Mouse (Mus musculus): ENCODE measurements around the gene Stk16.

The Stk16 gene
- long read RNA-seq, experiment 1, transcript Stk16-201 (8 exons, 2,876 nt): major isoform, 90 of 113 reads
- long read RNA-seq, experiment 1, partial matches to known transcripts: 2 of 113 reads
- long read RNA-seq, experiment 1, other reads (novel, unspliced or antisense): 20 of 113 reads
- long read RNA-seq, experiment 2, transcript Stk16-201 (8 exons, 2,876 nt): major isoform, 117 of 165 reads
- long read RNA-seq, experiment 2, partial matches to known transcripts: 1 of 165 reads
- long read RNA-seq, experiment 2, other reads (novel, unspliced or antisense): 42 of 165 reads

DNA sequence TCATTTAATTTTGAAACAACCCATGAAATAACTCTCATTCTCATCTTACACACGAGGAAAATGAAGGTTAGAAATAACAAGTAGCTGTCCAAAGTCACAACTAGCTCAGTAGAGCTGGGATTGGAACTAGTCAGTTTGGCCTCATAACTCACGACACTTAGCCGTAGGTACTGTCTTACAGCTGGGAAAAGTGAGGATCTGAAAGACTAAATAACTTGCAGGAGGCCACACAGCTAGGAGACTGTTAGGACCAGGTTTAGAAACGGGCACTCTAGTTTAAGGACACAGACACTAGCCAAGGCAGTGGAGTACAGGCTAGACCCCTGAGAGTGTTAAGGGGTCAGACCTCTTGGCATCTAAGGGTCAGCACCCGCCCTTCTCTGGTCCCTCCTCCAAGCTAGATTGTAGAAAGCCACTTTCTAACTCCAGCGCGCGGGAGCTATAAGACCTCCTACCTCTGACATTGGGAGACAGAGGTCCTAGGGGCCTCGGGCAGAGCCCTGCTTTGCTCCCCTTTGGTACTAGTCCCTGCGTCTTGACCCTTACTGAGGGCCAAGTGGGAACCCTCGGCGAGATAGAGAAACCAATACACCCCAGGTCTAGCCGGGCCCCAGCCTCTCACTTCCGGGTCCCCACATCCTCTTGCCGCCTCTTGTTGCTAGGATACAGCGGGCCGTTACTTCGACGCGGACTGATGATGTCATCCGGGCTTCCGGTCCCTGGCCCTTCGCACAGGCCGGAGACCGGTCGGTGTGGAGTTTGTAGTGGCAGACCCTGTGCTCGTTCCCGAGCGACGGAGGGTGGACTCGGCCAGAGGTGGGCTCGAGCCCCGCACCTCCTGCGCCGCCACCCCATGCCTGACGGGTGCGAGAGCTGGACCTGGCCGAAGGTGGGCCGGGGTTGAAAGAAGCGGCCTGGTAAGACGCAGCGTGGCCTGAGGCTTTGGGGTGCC is at the start of gene Stk16, which contains the start of gene Glb1l:
Gene Stk16, plus strand, starts transcription at position 703 of the 952 bp plus-strand sequence.
Gene Glb1l, minus strand, starts transcription at position 678 of the 952 bp plus-strand sequence.
- intact Hi-C loops (cut with DNase I): no loop called here

DNA sequence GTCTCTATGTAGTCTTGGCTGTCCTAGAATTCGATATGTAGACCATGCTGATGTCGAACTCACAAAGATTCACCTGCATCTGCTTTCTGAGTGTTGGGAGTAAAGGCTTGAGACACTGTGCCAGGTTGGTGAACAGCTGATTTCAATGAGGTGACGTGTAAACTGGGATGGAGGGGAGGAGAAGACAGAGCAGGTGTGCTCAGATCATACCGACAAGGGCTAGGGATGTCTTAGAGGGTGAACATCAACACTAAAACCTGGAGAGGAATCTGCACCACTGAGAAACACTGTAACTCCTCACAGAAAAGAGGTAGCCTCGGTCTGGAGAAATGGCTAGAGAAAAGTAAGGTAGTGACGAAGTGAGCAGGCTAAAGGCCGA is 42.6 kb upstream of the Stk16 start:
- intact Hi-C loops (cut with DNase I): no loop called here

DNA sequence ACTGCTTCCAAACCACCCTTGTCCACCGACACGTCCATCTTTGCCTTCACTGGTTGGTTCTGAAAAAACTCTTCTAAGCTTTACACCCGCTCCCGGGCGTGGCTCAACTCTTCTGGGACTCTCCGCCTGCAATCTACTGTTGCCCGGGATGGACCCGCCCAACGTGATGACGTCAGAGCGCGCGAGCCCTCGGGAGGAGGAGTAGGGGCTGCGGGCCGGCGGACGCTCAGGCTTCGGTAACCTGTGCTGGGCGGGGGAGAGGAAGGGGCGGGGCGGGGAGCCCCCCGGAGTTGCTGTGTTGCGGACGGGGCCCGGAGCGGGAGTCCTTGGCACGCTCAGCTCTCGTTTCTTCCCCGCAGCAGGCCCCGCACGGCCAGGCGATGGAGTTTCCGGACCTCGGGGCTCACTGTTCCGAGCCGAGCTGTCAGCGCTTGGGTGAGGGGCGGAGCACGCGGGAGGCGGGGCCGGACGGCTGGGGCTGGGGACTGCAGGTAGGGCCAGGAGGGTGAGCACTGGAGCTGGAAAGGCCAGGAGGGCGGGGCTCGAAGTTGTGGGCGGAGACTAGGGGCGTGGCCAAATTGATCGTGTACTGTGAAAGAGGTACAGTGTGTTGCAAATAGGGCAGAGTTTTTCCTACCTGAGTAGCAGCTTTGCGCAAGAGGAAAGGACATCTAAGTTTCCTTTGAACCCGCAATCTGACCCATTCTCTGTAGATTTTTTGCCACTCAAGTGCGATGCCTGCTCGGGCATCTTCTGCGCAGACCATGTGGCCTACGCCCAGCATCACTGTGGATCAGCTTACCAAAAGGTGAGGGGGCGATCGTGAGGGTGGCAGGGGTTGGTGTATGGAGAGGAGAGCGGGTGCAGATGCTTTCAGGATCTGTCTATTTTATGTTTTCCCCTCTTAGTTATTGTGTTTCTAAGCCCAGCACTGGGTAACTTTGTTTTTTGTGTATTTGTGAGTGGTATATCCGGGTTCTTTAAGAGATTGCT is 41.9 kb upstream of the Stk16 start, which contains the start of gene Zfand2b:
Gene Zfand2b, plus strand, starts transcription at position 175 of the 993 bp plus-strand sequence.
- intact Hi-C loops (cut with DNase I): no loop called here

DNA sequence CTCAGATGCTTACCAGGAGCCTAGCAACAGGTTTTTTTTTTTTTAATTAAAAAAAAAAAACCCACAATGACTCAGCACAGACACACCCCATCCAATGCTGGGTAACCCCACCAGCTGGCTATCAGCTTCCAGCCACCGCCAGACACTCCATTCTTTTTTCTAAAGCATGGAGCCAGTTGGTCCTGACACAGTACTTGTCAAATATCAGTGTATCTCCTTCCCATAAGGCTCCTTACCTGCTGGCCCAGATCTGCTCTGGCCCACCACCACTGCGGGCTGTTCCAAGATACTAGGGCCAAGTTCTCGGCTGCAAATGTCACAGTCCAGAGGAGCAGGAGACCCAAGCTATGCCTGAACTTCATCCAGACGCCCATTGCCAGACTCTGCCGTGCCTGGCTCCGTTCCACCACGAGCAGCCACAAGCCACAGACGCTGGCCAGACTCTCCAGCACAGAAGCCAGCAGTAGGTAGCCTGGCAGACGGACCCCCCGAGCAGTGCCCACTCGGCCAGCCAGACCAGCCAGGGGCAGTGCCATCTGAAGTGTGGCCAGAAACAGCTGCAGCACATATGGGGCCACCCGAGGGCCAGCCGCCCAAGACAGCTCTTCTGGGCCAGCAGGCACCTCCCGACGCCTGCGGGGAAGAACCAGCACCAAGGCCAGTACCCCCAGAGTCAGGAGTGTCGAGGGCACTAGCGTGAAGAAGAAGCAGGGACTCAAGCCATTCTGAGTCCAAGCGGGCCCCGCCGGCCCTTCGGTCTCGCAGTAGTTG is 31.1 kb upstream of the Stk16 start:
- intact Hi-C loops (cut with DNase I): no loop called here

DNA sequence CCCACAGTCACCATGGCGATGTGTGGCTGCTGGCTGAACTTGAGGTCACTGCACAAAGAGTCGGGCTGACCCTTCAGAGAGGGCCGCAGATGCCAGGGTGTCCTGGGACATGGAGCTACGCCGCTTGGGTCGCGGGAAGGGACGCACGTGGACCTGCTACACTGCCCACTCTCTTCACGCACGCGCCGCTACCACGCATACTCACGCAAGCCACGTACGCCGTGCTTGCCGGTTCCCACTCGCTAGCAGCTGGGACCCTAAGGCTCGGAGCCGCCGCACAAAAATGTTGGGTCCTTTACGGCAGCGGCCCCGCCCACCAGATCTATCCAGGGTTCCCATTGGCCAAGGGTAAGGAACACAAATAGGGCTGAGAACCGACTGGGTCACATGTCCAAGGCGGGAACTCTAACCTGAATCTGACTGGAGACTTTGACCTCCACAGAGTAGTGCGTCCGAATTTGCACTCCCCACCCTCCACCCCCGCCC is 30.5 kb upstream of the Stk16 start, which contains the start of gene Abcb6:
Gene Abcb6, minus strand, starts transcription at position 288 of the 486 bp plus-strand sequence.
- intact Hi-C loops (cut with DNase I): no loop called here

DNA sequence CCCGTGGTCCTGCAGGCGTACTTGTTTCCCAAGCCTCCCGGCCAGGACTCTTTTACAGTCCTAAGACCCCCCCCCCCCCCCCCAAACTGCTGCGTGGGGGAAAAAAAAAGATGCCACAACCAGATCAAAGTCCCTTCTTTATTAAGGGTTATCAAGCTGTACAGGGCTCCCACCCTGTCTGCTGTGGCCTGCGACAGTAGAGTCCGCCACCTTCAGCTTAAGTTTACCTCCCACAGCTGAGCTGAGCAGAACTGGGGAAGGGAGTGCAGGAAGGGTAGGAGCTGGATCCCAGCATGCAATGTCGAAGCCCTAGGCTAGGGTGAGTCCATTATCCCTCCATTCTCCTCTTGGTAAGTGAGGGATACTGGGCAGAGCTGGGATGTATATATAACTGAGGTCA is 29.9 kb upstream of the Stk16 start:
- intact Hi-C loops (cut with DNase I): no loop called here

DNA sequence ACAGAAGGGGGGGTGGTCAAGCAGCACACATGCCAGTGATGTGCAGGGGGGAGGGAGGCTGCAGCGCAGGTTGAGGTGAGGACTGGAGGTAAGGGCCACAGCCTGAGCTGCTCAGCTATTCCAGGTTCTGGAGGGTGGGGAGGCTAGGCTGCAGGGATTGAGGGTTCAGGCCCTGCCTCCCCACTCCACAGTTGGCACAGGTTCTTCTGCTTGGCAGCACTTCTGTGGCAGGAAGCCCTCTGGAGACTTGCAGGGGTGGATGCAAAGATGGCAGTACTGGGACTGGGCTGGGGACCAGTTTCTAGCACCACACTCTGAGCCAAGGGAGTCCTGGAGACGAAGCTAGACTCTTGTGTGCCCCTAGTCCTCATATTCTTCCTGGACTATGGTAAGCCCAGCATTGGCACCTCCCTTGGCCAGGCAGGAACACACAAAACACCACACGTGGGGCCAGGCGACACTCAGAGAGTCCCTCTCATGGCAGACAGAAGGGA is 29.2 kb upstream of the Stk16 start:
- intact Hi-C loops (cut with DNase I): no loop called here

DNA sequence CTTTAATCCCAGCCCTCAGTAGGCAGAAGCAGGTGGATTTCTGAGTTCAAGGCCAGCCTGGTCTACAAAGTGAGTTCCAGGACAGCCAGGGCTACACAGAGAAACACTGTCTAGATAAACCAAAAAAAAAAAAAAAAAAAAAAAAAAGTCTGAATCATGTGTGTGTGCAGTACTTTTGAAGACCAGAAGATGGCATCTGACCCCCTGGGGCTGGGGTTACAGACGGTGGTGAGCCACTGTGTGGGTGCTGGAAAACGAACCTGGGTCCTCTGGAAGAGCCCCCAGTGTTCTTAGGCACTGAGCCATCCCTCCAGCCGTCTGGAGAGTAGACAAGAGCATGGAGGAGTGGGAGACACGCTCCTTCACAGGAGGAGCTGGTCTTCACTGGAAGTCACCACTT is 28.5 kb upstream of the Stk16 start:
- intact Hi-C loops (cut with DNase I): no loop called here

DNA sequence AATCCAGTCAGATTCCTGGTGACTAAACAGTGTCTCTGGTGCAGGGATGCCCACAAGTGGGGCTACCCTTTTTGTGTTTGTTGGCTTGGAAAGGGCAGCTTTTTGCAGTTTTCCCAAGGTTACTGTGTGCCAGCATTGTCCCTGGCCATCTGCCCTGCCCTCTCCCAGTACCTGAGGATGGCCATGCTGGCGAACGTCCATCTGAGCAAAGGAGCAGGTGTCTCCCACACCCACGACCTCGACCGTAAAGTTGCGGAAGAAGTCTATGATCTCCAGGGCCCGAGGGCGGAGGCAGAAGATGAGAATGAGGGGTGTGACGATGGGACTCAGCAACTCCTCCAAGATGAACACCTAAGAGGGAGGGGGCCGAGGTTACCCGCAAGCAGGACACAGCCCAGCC is 25.1 kb upstream of the Stk16 start:
- intact Hi-C loops (cut with DNase I): no loop called here

DNA sequence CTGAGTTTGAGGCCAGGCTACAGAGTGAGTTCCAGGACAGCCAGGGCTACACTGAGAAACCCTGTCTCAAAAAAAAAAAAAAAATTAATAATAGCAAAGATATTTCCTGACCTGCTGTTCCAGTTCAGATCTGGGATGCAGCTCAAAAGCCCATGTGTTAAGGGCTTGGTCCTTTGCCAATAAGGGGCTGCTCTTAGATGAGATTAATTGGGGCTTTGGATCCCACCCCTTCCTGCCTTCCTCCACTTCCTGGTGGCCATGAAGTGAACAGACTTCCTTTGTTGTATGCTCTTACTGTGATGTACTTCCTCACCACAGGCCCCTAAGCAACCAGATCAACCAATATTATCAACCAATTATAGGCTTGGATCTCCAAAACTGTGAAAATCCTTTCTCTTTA is 23.5 kb upstream of the Stk16 start:
- intact Hi-C loops (cut with DNase I): no loop called here

DNA sequence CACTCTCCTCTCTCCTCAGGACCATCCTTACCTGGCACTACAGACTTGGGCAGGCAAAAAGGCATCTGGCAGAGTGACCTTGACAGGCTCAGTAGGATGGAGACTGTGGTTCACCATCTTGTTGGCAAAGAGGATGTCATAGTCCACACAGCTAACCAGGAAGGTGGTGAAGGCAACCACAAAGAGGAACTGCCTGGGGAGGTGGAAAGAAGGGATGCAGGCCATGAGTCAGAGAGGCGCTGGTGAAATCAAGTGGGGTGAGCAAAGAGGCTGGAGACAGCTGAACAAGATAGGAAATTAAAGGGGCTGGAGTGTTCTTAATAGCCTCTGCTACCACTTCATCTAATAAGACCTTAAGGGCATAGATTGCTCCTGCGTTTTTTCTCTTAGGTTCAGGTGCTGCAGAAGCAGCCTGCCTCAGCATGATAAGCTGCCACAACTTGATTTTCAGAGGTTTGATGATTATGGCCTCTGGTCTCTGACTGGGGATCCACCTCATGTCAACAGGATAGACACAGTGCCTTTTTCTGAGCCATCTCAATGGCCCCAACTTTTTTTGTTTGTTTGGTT is 22.6 kb upstream of the Stk16 start:
- intact Hi-C loops (cut with DNase I): no loop called here

DNA sequence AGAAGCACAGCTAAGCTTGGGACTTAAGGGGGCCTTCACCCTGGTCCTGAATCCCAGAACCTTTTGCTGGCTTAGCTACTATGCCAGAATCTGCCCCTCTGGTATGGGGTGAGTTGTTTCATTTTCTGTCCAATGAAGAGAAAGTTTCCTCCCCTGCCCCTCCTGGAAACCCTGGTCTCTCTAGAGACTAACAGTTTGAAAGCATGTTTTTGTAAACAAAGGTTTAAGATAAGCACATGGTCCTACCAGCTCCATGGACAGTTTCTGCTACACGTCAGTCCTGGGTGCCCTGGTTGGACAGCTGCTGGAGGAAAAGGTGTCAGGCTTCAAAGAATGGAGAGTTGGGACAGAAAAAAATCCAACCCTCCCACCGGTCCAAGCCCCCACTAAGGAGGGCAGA is 20.1 kb upstream of the Stk16 start:
- intact Hi-C loops (cut with DNase I): no loop called here

DNA sequence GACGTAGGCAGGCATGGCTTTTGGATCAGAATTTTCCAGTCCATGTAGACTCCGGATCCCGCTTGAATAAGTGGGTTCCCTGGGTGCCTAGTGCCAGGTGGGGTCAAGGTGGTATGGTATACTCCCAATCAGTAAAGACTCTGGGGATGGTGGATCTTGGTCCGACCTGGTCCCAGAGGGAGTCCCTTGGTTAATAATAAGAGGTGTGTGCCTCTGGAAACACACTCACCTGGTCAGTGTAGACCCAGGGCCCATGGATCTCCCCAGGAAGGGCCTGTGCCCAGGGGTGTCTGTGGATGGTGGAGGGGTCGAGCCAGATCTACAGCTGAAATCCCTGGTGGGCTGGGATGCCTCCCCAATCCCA is 19.4 kb upstream of the Stk16 start:
- intact Hi-C loops (cut with DNase I): no loop called here

DNA sequence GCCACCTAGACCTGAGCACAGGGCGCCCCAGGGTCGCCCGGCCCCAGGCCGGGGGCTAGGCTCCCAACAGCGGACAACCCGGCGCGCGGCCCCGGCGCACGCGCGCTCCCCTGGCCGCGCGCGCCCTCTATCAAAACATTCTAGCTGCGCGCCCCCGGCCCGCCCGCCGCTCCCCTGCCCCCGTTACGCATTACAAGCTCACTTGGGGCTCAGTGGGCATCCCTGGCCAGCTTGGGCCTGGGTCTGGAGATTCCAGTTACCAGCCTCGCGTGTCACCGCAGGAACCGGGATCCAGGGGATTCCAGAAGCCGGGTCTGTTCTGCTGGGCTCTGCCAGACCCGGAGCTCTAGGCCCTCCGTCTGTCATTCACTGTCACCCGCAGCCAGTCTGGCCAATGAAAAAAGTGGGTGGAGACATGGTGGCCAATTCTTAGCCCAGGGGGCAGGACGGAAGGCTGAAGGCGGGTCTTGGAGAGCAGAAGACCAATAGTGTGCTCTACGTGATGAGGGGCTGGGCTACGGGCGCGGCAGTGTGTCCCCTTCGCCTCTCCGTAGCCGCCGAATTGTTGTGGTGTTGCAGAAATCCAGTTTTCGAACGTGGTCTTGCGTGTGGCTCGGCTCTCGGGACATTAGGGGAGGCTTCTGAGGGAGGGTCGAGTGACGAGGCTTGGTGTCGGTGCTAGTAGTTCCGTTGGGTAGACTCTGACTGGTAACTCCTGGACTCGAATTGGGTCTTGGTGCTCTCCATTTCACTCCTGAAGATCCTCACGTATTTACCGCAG is 18.8 kb upstream of the Stk16 start, which contains the start of the genes Ankzf1 and Atg9a:
Gene Ankzf1, plus strand, starts transcription at position 530 of the 781 bp plus-strand sequence.
Gene Atg9a, minus strand, starts transcription at position 575 of the 781 bp plus-strand sequence.
- intact Hi-C loops (cut with DNase I): no loop called here

DNA sequence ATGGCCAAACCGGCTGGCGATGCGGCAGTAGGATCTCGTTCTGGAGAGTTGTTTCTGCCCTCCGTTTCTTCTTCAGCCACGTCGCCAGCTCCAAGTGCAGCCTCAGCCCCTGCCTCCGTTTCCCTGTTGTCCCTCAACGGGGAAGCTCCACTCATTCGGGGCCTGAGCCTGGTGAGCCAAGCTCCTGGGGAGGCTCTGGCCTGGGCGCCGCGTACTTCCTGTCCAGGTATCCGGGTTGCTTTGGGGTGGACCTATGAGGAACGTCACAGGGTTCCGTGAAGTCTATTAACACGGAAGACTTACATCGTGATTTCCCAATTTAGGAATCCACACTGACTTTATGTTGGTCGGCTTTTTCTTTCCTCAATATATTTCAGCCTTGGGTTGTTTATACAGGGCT is 18.2 kb upstream of the Stk16 start:
- intact Hi-C loops (cut with DNase I): no loop called here

DNA sequence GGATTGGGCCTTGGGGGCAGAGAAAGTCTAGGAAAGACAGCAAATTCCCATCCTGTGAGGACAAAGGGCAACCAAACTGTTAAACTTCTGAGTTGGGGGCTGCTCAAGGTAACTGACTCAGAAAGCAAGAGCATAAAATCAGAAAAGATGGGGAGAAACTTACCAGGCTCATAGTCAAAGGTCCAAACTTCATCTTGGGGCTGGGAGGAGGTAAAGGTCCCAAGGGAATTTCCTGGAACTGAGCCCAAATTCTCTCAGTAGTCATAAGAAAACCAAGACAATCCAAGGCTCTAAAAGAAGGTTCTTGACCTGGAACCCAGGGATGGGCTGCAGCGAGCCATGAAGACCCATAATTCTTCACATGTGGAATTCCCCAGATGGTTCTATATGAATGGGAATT is 9.4 kb upstream of the Stk16 start:
- intact Hi-C loops (cut with DNase I): no loop called here

DNA sequence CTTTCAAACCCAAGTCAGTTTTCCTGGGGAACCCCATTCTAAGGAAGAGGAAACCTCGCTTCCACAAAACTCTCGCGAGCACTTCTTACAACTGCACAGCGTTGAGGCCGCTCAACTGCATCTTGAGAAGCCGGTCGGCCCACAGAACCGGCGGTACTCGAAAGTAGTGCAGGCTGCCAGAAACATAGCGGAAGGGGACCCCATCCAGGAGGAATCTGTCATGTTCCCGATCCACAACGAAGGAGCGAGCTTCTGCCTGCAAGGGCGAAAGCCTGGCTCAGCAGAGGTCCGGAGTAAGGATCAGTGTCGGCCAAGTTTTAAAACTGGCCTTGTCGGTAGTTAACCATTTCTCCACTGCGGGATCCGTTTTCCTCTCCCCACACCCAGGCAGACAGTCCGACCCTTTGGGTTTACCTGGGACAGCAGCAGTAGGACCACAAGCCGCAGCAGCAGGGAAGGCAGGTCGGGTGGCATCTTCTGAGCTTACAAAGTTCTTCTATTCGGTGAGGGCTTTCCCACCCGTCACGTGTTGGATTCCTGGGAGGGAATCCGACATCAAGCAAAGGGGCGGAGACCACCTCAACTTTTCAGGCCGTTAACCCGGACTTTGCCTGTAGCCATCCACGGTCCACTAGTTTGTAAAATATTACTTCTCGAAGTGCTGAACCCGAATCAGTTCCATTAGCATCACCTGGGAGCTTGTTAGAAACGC is 1.5 kb upstream of the Stk16 start:
- intact Hi-C loops (cut with DNase I): no loop called here

DNA sequence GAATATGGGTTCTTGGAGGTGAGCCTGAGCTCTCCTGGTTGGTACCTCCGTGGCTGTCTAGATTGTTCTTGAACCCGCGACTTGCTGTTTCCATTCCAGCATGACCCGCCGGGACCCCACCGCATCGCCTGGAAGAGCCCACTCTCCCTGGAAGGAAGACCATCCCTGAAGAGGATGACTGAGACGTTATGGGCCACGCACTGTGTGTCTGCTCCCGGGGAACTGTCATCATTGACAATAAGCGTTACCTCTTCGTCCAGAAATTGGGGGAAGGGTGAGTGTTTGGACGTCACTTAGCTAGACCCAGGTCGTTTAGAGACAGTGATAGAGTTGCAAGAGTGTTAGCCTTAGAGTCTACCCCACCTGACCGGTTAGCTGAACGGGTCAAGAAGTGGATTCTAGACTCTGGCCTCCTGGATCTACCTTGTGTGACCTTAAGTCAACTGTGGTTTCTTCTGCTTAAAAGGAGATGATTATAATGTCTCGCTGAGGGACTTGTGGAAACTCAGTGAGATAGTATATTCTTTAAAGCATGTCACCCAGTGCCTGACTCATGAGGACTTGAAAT is 587 bp downstream of the Stk16 start:
- intact Hi-C loops (cut with DNase I): no loop called here

Data from adrenal gland (tissue).